Mouse (Mus musculus): ENCODE measurements around the gene Krtap17-1. TPM values are rescaled to one million over a fixed set of nuclear protein-coding genes. Genes with fewer than 3 reads are reported as not detected.

Krtap17-1 gene
- polyA plus RNA-seq, 1 experiment from 2014 or later: not detected

Other genes starting within 250 kb of the Krtap17-1 start
- not detected in 2 replicates for gene Gm11595, start 221.1 kb downstream of the Krtap17-1 start, polyA plus RNA-seq (2015; fragmentation: Nextera tagmentation; extraction: Ambion mirVana)
- gene Krtap4-8, start 213.3 kb downstream of the Krtap17-1 start, polyA plus RNA-seq (2015; fragmentation: Nextera tagmentation; extraction: Ambion mirVana): not detected in 2 replicates
- not detected in 2 replicates for gene Krtap4-9, start 208.8 kb downstream of the Krtap17-1 start, polyA plus RNA-seq (2015; fragmentation: Nextera tagmentation; extraction: Ambion mirVana)
- gene Gm11596, start 200.5 kb downstream of the Krtap17-1 start, polyA plus RNA-seq (2015; fragmentation: Nextera tagmentation; extraction: Ambion mirVana): not detected in 2 replicates
- gene Gm11569, start 195.1 kb downstream of the Krtap17-1 start, polyA plus RNA-seq (2015; fragmentation: Nextera tagmentation; extraction: Ambion mirVana): not detected in 2 replicates
- gene Gm11554, start 189.5 kb downstream of the Krtap17-1 start, polyA plus RNA-seq (2015; fragmentation: Nextera tagmentation; extraction: Ambion mirVana): not detected in 2 replicates
- not detected in 2 replicates for gene Krtap4-13, start 184.1 kb downstream of the Krtap17-1 start, polyA plus RNA-seq (2015; fragmentation: Nextera tagmentation; extraction: Ambion mirVana)
- gene Gm11564, start 178.3 kb downstream of the Krtap17-1 start, polyA plus RNA-seq (2015; fragmentation: Nextera tagmentation; extraction: Ambion mirVana): not detected in 2 replicates
- not detected in 2 replicates for gene 2300003K06Rik, start 155.9 kb downstream of the Krtap17-1 start, polyA plus RNA-seq (2015; fragmentation: Nextera tagmentation; extraction: Ambion mirVana)
- gene Krtap4-16, start 142.4 kb downstream of the Krtap17-1 start, polyA plus RNA-seq (2015; fragmentation: Nextera tagmentation; extraction: Ambion mirVana): not detected in 2 replicates
- not detected in 2 replicates for gene Gm11568, start 136.1 kb downstream of the Krtap17-1 start, polyA plus RNA-seq (2015; fragmentation: Nextera tagmentation; extraction: Ambion mirVana)
- gene Gm11559, start 129.5 kb downstream of the Krtap17-1 start, polyA plus RNA-seq (2015; fragmentation: Nextera tagmentation; extraction: Ambion mirVana): not detected in 2 replicates
- not detected in 2 replicates for gene Krtap9-1, start 120.6 kb downstream of the Krtap17-1 start, polyA plus RNA-seq (2015; fragmentation: Nextera tagmentation; extraction: Ambion mirVana)
- gene Gm11567, start 114.8 kb downstream of the Krtap17-1 start, polyA plus RNA-seq (2015; fragmentation: Nextera tagmentation; extraction: Ambion mirVana): not detected in 2 replicates
- not detected in 2 replicates for gene Krtap31-1, start 86.1 kb downstream of the Krtap17-1 start, polyA plus RNA-seq (2015; fragmentation: Nextera tagmentation; extraction: Ambion mirVana)
- not detected in 2 replicates for gene Gm11565, start 79.2 kb downstream of the Krtap17-1 start, polyA plus RNA-seq (2015; fragmentation: Nextera tagmentation; extraction: Ambion mirVana)
- not detected in 2 replicates for gene Krtap31-2, start 57.7 kb downstream of the Krtap17-1 start, polyA plus RNA-seq (2015; fragmentation: Nextera tagmentation; extraction: Ambion mirVana)
- not detected in 2 replicates for gene Krtap9-5, start 45.5 kb downstream of the Krtap17-1 start, polyA plus RNA-seq (2015; fragmentation: Nextera tagmentation; extraction: Ambion mirVana)
- not detected in 2 replicates for gene Krtap29-1, start 14.9 kb downstream of the Krtap17-1 start, polyA plus RNA-seq (2015; fragmentation: Nextera tagmentation; extraction: Ambion mirVana)
- gene Krtap16-1, start 7.4 kb downstream of the Krtap17-1 start, polyA plus RNA-seq (2015; fragmentation: Nextera tagmentation; extraction: Ambion mirVana): not detected in 2 replicates
- not detected in 2 replicates for gene Krt33a, start 22.2 kb upstream of the Krtap17-1 start, polyA plus RNA-seq (2015; fragmentation: Nextera tagmentation; extraction: Ambion mirVana)
- not detected in 2 replicates for gene Krt33b, start 35.9 kb upstream of the Krtap17-1 start, polyA plus RNA-seq (2015; fragmentation: Nextera tagmentation; extraction: Ambion mirVana)
- gene Krt34, start 47.6 kb upstream of the Krtap17-1 start, polyA plus RNA-seq (2015; fragmentation: Nextera tagmentation; extraction: Ambion mirVana): not detected in 2 replicates
- not detected in 2 replicates for gene Krt31, start 56.6 kb upstream of the Krtap17-1 start, polyA plus RNA-seq (2015; fragmentation: Nextera tagmentation; extraction: Ambion mirVana)
- not detected in 2 replicates for gene Krt32, start 94.2 kb upstream of the Krtap17-1 start, polyA plus RNA-seq (2015; fragmentation: Nextera tagmentation; extraction: Ambion mirVana)
- not detected in 2 replicates for gene Krt35, start 102.2 kb upstream of the Krtap17-1 start, polyA plus RNA-seq (2015; fragmentation: Nextera tagmentation; extraction: Ambion mirVana)
- gene Krt36, start 111.6 kb upstream of the Krtap17-1 start, polyA plus RNA-seq (2015; fragmentation: Nextera tagmentation; extraction: Ambion mirVana): not detected in 2 replicates
- gene Krt13, start 127.6 kb upstream of the Krtap17-1 start, polyA plus RNA-seq (2015; fragmentation: Nextera tagmentation; extraction: Ambion mirVana): not detected in 2 replicates
- 1.0 and 4.3 TPM in 2 replicates for gene Krt15, start 141.9 kb upstream of the Krtap17-1 start, polyA plus RNA-seq (2015; fragmentation: Nextera tagmentation; extraction: Ambion mirVana)
- gene Krt19, start 154.7 kb upstream of the Krtap17-1 start, polyA plus RNA-seq (2015; fragmentation: Nextera tagmentation; extraction: Ambion mirVana): 1.1 and 2.2 TPM in 2 replicates
- not detected in 2 replicates for gene Krt9, start 199.3 kb upstream of the Krtap17-1 start, polyA plus RNA-seq (2015; fragmentation: Nextera tagmentation; extraction: Ambion mirVana)
- 1.6 and 7.2 TPM in 2 replicates for gene Krt14, start 213.6 kb upstream of the Krtap17-1 start, polyA plus RNA-seq (2015; fragmentation: Nextera tagmentation; extraction: Ambion mirVana)

All from neural tube, embryonic 13.5 days (tissue).